Mouse (Mus musculus): ENCODE measurements around the gene Osgin1. TPM values are rescaled to one million over a fixed set of nuclear protein-coding genes. Genes with fewer than 3 reads are reported as not detected.

Gene Osgin1
- polyA plus RNA-seq, 1 experiment from 2014 or later: 13.3 TPM

DNA sequence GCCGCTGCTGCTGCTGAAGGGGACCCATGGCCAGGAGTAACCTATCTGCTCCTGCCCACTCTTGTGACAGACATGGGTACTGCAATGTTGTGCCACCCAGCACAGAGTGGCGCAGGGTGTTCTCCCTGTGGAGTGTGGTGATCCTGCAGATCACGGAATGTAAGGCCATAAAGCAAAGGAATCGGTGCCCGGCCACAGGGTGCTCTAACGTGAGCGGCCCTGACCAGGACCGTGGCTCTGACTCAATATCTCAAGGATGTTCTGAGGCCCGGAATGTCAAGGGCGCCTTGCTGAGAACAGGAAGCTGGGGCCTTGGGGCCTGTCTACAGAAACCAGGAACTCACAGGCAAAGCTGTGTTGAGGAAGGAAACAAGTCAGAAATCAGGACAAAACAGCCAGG lies 8.4 kb upstream of the Osgin1 start:
- 31% methylated on average over 10 of the region's 10 CpGs for WGBS (ENCODE audit: insufficient replicate concordance)
- H3K4me3 ChIP-seq: no peak overlapping the region
- no peak for ATAC-seq
- peak overlapping the region; percentile 57; the same call in 1 of the 2 replicates for H3K27ac ChIP-seq
- peaks cover 7% of the 10 kb centered on the region; the same call in 1 of the 2 replicates for H3K27me3 ChIP-seq (replicated peaks)
- no peak overlapping the region; the same call in 1 of the 2 replicates for H3K9ac ChIP-seq
- no peak overlapping the region for H3K4me2 ChIP-seq
- peaks cover 55% of the 10 kb centered on the region for H3K4me1 ChIP-seq
- H3K9me3 ChIP-seq (replicated peaks): no peaks in the 10 kb centered on the region
- H3K36me3 ChIP-seq: no peaks in the 10 kb centered on the region

GRCm38 (mm10) chr8:119426069-119426735 lies 7.7 kb upstream of the Osgin1 start:
- no peak for ATAC-seq
- H3K9ac ChIP-seq: no peak overlapping the region
- H3K4me1 ChIP-seq: peaks cover 60% of the 10 kb centered on the region
- H3K9me3 ChIP-seq (replicated peaks): no peaks in the 10 kb centered on the region
- peak overlapping the region; percentile 57 for H3K27ac ChIP-seq
- H3K27me3 ChIP-seq (replicated peaks): peaks cover 2% of the 10 kb centered on the region; the same call in 1 of the 2 replicates
- WGBS (ENCODE audit: insufficient replicate concordance): 57% methylated on average over 6 of the region's 6 CpGs
- no peaks in the 10 kb centered on the region for H3K36me3 ChIP-seq
- peak overlapping the region; percentile 13; the same call in 1 of the 2 replicates for H3K4me2 ChIP-seq
- no peak overlapping the region for H3K4me3 ChIP-seq

- Histone ChIP-seq H3K27ac (no peak overlapping the region), H3K27me3 (replicated peaks) (no peaks in the 10 kb centered on the region), H3K4me3 (no peak overlapping the region), H3K4me2 (no peak overlapping the region), H3K9me3 (replicated peaks) (no peaks in the 10 kb centered on the region), H3K4me1 (peaks cover 62% of the 10 kb centered on the region), H3K9ac (no peak overlapping the region), H3K36me3 (no peaks in the 10 kb centered on the region)
- no peak for ATAC-seq
- WGBS (ENCODE audit: insufficient replicate concordance): 63% methylated on average over 12 of the region's 12 CpGs
Observed at GRCm38 (mm10) chr8:119427634-119428349, 6.1 kb upstream of the Osgin1 start.

GRCm38 (mm10) chr8:119428350-119428740 lies 5.6 kb upstream of the Osgin1 start:
- Histone ChIP-seq H3K4me3 (no peak overlapping the region), H3K27ac (no peak overlapping the region), H3K27me3 (replicated peaks) (no peaks in the 10 kb centered on the region), H3K36me3 (no peaks in the 10 kb centered on the region), H3K4me2 (no peak overlapping the region), H3K9me3 (replicated peaks) (no peaks in the 10 kb centered on the region), H3K4me1 (peaks cover 62% of the 10 kb centered on the region), H3K9ac (no peak overlapping the region)
- no peak for ATAC-seq
- WGBS (ENCODE audit: insufficient replicate concordance): 57% methylated on average over 7 of the region's 7 CpGs

- H3K4me3 ChIP-seq: no peak overlapping the region
- H3K9ac ChIP-seq: no peak overlapping the region
- H3K36me3 ChIP-seq: no peaks in the 10 kb centered on the region
- WGBS (ENCODE audit: insufficient replicate concordance): 58% methylated on average over 5 of the region's 5 CpGs
- peaks cover 57% of the 10 kb centered on the region for H3K4me1 ChIP-seq
- no peaks in the 10 kb centered on the region for H3K9me3 ChIP-seq (replicated peaks)
- H3K27me3 ChIP-seq (replicated peaks): no peaks in the 10 kb centered on the region
- H3K4me2 ChIP-seq: no peak overlapping the region
- no peak overlapping the region for H3K27ac ChIP-seq
- no peak for ATAC-seq
Observed at GRCm38 (mm10) chr8:119428766-119429327, 5.1 kb upstream of the Osgin1 start.

GRCm38 (mm10) chr8:119429552-119429951 lies 4.4 kb upstream of the Osgin1 start:
- peaks cover 51% of the 10 kb centered on the region for H3K4me1 ChIP-seq
- no peak overlapping the region for H3K4me2 ChIP-seq
- ATAC-seq: no peak
- no peak overlapping the region; the same call in 1 of the 2 replicates for H3K27ac ChIP-seq
- 66% methylated on average over 3 of the region's 3 CpGs for WGBS (ENCODE audit: insufficient replicate concordance)
- H3K27me3 ChIP-seq (replicated peaks): no peaks in the 10 kb centered on the region
- H3K9me3 ChIP-seq (replicated peaks): no peaks in the 10 kb centered on the region
- no peak overlapping the region for H3K4me3 ChIP-seq
- no peak overlapping the region for H3K9ac ChIP-seq
- no peaks in the 10 kb centered on the region for H3K36me3 ChIP-seq

DNA sequence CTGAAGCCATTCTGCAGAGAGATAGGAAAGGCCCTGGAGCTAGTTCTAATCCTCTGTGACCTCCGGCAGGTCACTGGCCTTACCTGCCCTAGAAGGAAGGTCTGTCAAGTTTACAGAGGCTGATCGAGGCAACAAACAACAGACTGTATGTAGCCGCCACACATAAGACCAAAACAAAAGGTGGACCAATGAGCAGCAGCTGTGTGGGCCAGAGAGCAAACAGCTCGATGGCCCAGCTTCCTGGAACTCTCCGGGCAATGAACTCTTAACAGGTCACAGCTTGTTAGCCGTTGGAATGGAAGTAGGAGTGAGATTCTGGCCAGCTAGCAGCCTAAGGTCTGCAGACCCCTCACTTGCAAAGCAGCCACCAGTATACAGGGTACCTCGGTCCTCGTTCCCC lies 3.7 kb upstream of the Osgin1 start:
- Histone ChIP-seq H3K27ac (peak overlapping the region; percentile 23; the same call in 1 of the 2 replicates), H3K36me3 (no peaks in the 10 kb centered on the region), H3K4me3 (no peak overlapping the region), H3K9ac (no peak overlapping the region), H3K27me3 (replicated peaks) (no peaks in the 10 kb centered on the region), H3K4me2 (no peak overlapping the region), H3K4me1 (peaks cover 48% of the 10 kb centered on the region), H3K9me3 (replicated peaks) (no peaks in the 10 kb centered on the region)
- WGBS (ENCODE audit: insufficient replicate concordance): 62% methylated on average over 8 of the region's 8 CpGs
- no peak for ATAC-seq

DNA sequence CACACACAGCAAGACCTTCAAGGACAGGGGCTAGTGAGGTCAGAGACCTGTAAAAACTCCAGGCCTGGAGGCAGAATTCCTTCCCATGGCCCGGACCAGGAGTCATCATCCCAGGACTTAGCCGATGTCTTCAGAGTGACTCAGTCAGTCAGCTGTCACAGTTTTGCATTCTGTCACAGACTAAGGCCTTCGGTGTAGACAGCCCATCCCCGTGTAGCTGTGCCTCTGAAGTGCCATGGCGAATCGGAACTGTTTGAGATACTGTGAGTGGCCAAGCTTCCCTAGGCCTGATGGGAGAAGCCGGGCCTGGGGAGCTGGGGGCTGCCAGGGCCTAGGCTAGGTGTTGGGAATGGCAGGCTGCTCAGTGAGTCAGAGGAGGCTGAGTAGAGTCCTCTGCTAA lies 3.2 kb upstream of the Osgin1 start:
- Histone ChIP-seq H3K27ac (0 out of 2 replicates have a peak overlapping the region, but pooled peaks have one; percentile 23), H3K9me3 (replicated peaks) (no peaks in the 10 kb centered on the region), H3K36me3 (no peaks in the 10 kb centered on the region), H3K9ac (no peak overlapping the region), H3K27me3 (replicated peaks) (no peaks in the 10 kb centered on the region), H3K4me3 (no peak overlapping the region), H3K4me1 (peaks cover 44% of the 10 kb centered on the region), H3K4me2 (no peak overlapping the region)
- ATAC-seq: no peak
- 75% methylated on average over 7 of the region's 7 CpGs for WGBS (ENCODE audit: insufficient replicate concordance)

GRCm38 (mm10) chr8:119432372-119432771 lies 1.6 kb upstream of the Osgin1 start:
- Histone ChIP-seq H3K27ac (peak overlapping the region; percentile 70), H3K9me3 (replicated peaks) (no peaks in the 10 kb centered on the region)

DNA sequence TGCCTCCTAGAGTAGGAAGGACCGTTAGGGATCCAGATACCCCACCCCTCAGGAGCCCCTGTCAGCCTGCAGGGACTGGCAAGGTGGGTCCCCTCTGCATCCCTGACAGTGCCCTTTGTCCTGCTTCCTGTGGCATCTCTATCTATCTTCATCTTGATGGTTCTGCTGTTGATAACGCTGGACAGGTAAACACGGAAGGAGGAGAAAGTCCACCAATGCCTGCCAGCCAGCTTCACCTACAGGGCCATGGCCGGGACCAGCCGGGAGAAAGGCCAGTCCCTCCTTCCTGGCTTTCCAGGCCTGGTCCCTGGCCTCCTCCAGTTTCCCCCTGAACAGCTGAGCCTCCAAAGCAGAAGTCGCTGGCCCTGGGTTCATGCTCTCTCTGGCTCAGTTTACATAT lies 645 bp downstream of the Osgin1 start:
- 58% methylated on average over 6 of the region's 6 CpGs for WGBS (ENCODE audit: insufficient replicate concordance)
- H3K36me3 ChIP-seq: no peaks in the 10 kb centered on the region

More at GRCm38 (mm10) chr8:119432372-119432771, 1.6 kb upstream of the Osgin1 start:
- Histone ChIP-seq H3K4me1 (peaks cover 45% of the 10 kb centered on the region), H3K36me3 (no peaks in the 10 kb centered on the region), H3K27me3 (replicated peaks) (no peaks in the 10 kb centered on the region), H3K4me3 (no peak overlapping the region), H3K4me2 (no peak overlapping the region), H3K9ac (no peak overlapping the region)
- peak; percentile 68 for ATAC-seq
- 65% methylated on average over 3 of the region's 3 CpGs for WGBS (ENCODE audit: insufficient replicate concordance)

DNA sequence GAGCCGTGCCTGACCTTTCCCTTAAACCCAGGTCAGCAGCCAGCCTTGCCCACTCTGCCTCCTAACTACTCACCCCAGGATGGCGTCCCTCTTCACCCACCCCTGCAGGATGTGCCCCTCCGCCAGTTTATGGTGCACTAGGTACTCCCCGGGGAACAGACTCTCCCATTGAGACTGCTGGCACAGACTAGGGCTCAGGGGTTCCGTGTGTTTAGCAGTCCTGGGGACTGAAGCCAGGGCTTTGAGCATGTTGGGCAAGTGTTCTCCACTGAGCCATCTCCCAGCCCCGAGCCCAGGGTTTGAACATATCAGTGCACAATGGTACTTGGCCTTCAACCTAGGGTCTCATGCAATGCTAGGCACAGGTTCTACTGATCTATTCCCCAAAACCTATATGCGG lies 1.6 kb downstream of the Osgin1 start:
- Histone ChIP-seq H3K4me2 (no peak overlapping the region), H3K27me3 (replicated peaks) (no peaks in the 10 kb centered on the region), H3K27ac (no peak overlapping the region), H3K4me1 (peaks cover 34% of the 10 kb centered on the region), H3K9me3 (replicated peaks) (no peaks in the 10 kb centered on the region), H3K9ac (no peak overlapping the region), H3K36me3 (no peaks in the 10 kb centered on the region), H3K4me3 (no peak overlapping the region)
- 66% methylated on average over 7 of the region's 7 CpGs for WGBS (ENCODE audit: insufficient replicate concordance)
- no peak for ATAC-seq

More for the DNA sequence above, 645 bp downstream of the Osgin1 start:
- Histone ChIP-seq H3K27me3 (replicated peaks) (no peaks in the 10 kb centered on the region), H3K4me3 (no peak overlapping the region), H3K27ac (0 out of 2 replicates have a peak overlapping the region, but pooled peaks have one; percentile 27), H3K9me3 (replicated peaks) (no peaks in the 10 kb centered on the region), H3K4me2 (no peak overlapping the region), H3K4me1 (peaks cover 27% of the 10 kb centered on the region), H3K9ac (no peak overlapping the region)
- no peak for ATAC-seq

GRCm38 (mm10) chr8:119436331-119436730 lies 2.4 kb downstream of the Osgin1 start:
- peaks cover 34% of the 10 kb centered on the region for H3K4me1 ChIP-seq
- peak overlapping the region; percentile 2; the same call in 1 of the 2 replicates for H3K27ac ChIP-seq
- H3K27me3 ChIP-seq (replicated peaks): no peaks in the 10 kb centered on the region
- no peaks in the 10 kb centered on the region for H3K9me3 ChIP-seq (replicated peaks)
- no peak overlapping the region for H3K9ac ChIP-seq
- H3K36me3 ChIP-seq: no peaks in the 10 kb centered on the region
- no peak for ATAC-seq
- whole genome bisulfite sequencing (ENCODE audit: insufficient replicate concordance): 61% methylated on average over 10 of the region's 10 CpGs
- peak overlapping the region; percentile 50 for H3K4me2 ChIP-seq
- H3K4me3 ChIP-seq: no peak overlapping the region

Measured in liver, embryonic 12.5 days (tissue).